Mouse (Mus musculus) stomach, postnatal 0 days (tissue): Measurements from ENCODE around the gene Gm21885. TPM values are rescaled to one million over a fixed set of nuclear protein-coding genes. Genes with fewer than 3 reads are reported as not detected.

Experiments
- ATAC-seq: fragments of 200-750 bp; cut with Nextera tagmentation; 2 replicates; pipeline ENCODE4 v1.8.0; 2017; ENCODE audit not compliant: low FRiP score, low TSS enrichment
- DNase-seq: peaks from one replicate; pipeline ENCODE4 v3.0.0-alpha.2; 2016; ENCODE audit warnings: low spot score
- H3K27ac ChIP-seq: fragments of 300-500 bp; sonication (generic); replicated peaks from 2 replicates; pipeline ENCODE4 v1.5.1; 2014; ENCODE audit warnings: mild to moderate bottlenecking, control low read depth
- H3K27me3 ChIP-seq: fragments of 300-500 bp; sonication (generic); 2 replicates; pipeline ENCODE4 v1.6.1; 2014; ENCODE audit warnings: low read length; ENCODE audit not compliant: control insufficient read depth, insufficient read depth
- H3K36me3 ChIP-seq: fragments of 300-500 bp; sonication (generic); 2 replicates; pipeline ENCODE4 v1.6.1; 2014; ENCODE audit warnings: low read length, mixed read lengths; ENCODE audit not compliant: control insufficient read depth, insufficient read depth
- H3K4me1 ChIP-seq: fragments of 300-500 bp; sonication (generic); replicated peaks from 2 replicates; pipeline ENCODE4 v1.6.1; 2014; ENCODE audit warnings: antibody characterized with exemption; ENCODE audit not compliant: control insufficient read depth, insufficient read depth
- H3K4me2 ChIP-seq: fragments of 300-500 bp; sonication (generic); replicated peaks from 2 replicates; pipeline ENCODE4 v1.6.1; 2014; ENCODE audit warnings: low read depth, mild to moderate bottlenecking, control low read depth, moderate library complexity
- H3K4me3 ChIP-seq: fragments of 300-500 bp; sonication (generic); 2 replicates; pipeline ENCODE4 v1.5.1; 2014; ENCODE audit warnings: low read depth, low read length, control low read depth
- H3K9ac ChIP-seq: fragments of 300-500 bp; sonication (generic); 2 replicates; pipeline ENCODE4 v1.6.1; 2014; ENCODE audit warnings: mild to moderate bottlenecking, low read length, control low read depth, mixed read lengths
- H3K9me3 ChIP-seq: fragments of 300-500 bp; sonication (generic); 2 replicates; pipeline ENCODE4 v1.6.1; 2016; ENCODE audit warnings: low read length; ENCODE audit not compliant: control insufficient read depth
- CTCF ChIP-seq: IDR thresholded peaks from 2 replicates; pipeline ENCODE4 v1.5.1; 2016; ENCODE audit warnings: antibody characterized with exemption, low read depth, mild to moderate bottlenecking, moderate library complexity
- EP300 ChIP-seq: optimal IDR thresholded peaks from 2 replicates; pipeline ENCODE3; 2016; ENCODE audit warnings: antibody characterized with exemption
- WGBS: fragments of 180-500 bp; shearing (Covaris S2); extraction: QIAGEN DNeasy Blood & Tissue Kit; methylation state at CpG from one replicate; pipeline ENCODE4 v1.1.7; 2014; 5-methylcytosine and 5-hydroxymethylcytosine counted together
- polyA plus RNA-seq: library from polyadenylated mRNA; unstranded; fragments of >200 nt; fragmentation: Nextera tagmentation; extraction: Ambion mirVana; gene quantifications from 2 replicates; pipeline ENCODE4 v1.2.1, GENCODE M21; 2015

Gene Gm21885
- polyA plus RNA-seq, 1 experiment from 2014 or later, result not detected

DNA sequence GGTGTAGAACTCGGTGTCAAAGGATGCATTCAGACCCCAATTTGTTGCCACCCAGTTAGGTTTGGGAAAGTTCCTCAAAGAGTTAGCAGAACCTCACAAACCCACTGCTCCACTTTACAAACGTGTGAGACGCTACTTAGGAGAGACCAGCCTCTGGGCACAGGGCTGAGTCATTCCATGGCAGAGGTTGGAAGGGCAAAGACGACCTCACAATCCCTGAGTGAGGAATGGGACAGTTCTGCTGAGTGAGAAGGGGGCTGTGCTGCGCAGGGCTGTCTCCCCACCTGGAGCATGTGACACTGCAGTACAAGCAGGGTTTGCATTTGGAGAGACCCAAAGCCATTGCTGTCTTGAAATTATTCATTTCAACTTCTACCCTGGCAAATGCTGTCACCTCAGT lies 618 bp downstream of the Gm21885 start:
- 54% methylated on average over 5 of the region's 5 CpGs for WGBS
- Histone ChIP-seq H3K4me2 (no peak overlapping the region), H3K27ac (no peak overlapping the region), H3K9me3 (no peaks in the 10 kb centered on the region), H3K9ac (no peak overlapping the region), H3K27me3 (no peaks in the 10 kb centered on the region), H3K36me3 (no peaks in the 10 kb centered on the region; the same call in 1 of the 2 replicates), H3K4me3 (no peak overlapping the region), H3K4me1 (no peaks in the 10 kb centered on the region)
- TF ChIP-seq CTCF, result no peak
- no peak for TF ChIP-seq EP300
- DNase-seq (no peak), ATAC-seq (no peak)

DNA sequence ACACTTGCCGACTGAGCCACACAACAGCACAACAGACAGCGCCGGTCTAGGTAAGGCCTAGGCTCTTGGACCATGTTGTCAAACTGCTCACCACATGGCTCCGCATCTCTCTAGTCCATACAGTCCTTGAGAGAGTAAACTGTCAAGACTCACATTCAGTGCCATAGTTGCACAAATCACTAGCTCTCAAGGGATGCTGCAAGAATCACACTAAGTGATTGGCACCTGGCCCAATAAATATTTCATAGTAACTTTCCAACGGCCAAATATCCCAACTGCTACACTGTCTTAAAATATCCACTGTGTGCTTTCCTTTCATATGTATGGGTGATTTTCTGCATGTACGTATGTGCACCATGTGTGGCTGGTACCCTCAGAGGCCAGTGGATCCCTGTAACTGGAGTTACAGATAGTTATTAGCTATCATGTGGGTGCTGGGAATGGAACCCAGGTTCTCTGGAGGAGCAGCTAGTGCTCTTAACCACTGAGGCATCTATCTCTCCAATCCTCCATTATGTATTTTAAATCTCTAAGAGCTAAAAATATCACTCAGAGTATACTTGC lies 1.9 kb downstream of the Gm21885 start:
- Histone ChIP-seq H3K27ac (no peak overlapping the region), H3K9ac (no peak overlapping the region), H3K27me3 (no peaks in the 10 kb centered on the region), H3K9me3 (no peaks in the 10 kb centered on the region), H3K4me2 (no peak overlapping the region), H3K36me3 (no peaks in the 10 kb centered on the region; the same call in 1 of the 2 replicates), H3K4me1 (no peaks in the 10 kb centered on the region), H3K4me3 (no peak overlapping the region)
- TF ChIP-seq CTCF (no peak), EP300 (no peak)
- ATAC-seq (no peak), DNase-seq (no peak)
- WGBS, result 89% methylated on average over 6 of the region's 6 CpGs

DNA sequence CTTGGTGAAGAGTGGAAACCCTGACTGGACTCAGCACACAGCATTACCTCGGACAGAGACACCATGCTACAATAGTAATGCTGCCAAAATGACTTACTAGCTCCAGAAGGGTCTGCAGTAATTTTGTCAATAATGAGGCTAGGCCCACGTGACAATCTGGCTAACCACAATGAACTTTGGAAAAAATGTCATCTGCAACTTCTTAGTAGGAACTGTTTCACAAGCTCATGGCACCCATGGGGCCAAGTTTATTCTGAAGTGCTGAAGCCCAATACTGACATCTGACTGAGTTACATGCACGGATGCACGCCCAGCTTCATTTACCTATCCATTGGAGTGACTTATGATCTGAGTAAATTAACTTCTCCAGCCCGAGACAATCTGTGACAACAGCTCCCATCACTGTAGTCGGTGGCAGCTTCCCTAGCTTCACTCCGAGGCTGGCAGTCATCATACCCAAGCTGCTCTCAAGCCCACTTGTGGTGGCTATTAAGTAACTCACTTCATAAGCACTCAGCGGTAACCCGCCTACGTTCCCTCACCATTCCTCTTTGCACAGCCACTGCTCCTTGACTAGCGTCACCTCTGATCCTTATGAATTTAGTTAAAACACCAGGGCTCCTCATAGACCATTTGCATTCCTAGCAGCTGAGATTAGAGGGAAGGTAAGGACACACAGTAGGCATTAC lies 4.4 kb downstream of the Gm21885 start:
- Histone ChIP-seq H3K4me3 (no peak overlapping the region), H3K9me3 (no peaks in the 10 kb centered on the region), H3K9ac (no peak overlapping the region), H3K27ac (no peak overlapping the region), H3K27me3 (no peaks in the 10 kb centered on the region), H3K4me2 (no peak overlapping the region), H3K4me1 (no peaks in the 10 kb centered on the region), H3K36me3 (peaks cover 10% of the 10 kb centered on the region)
- ATAC-seq (no peak), DNase-seq (no peak)
- TF ChIP-seq EP300 (no peak), CTCF (no peak)
- 90% methylated on average over 11 of the region's 11 CpGs for WGBS

DNA sequence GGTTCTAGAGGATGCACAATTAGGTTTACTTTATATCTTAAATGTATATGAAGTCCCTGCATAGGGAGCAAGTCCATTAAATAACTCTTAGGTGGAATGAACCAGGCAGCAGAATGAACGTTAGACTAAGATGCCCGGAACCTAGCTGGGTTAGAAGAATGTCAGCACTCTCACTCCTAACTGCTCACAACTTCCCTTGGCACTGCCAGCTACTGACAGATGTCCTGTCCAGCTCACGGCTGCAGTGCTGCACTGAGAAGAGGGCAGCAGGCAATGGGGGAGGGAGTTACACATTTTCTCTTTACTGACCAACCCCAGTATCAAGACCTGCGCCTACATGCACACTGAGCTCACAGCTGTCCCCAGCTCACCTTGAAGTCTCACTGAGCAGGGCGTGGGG lies 5.4 kb downstream of the Gm21885 start:
- H3K4me2 ChIP-seq, result no peak overlapping the region
- no peaks in the 10 kb centered on the region for H3K9me3 ChIP-seq
- H3K9ac ChIP-seq, result no peak overlapping the region
- no peak overlapping the region for H3K4me3 ChIP-seq
- ATAC-seq (peak; percentile 54; the same call in 1 of the 2 replicates), DNase-seq (no peak)
- no peaks in the 10 kb centered on the region for H3K4me1 ChIP-seq
- H3K36me3 ChIP-seq, result peaks cover 10% of the 10 kb centered on the region
- no peak overlapping the region for H3K27ac ChIP-seq
- WGBS, result 80% methylated on average over 5 of the region's 5 CpGs
- H3K27me3 ChIP-seq, result no peaks in the 10 kb centered on the region
- TF ChIP-seq CTCF, result no peak

DNA sequence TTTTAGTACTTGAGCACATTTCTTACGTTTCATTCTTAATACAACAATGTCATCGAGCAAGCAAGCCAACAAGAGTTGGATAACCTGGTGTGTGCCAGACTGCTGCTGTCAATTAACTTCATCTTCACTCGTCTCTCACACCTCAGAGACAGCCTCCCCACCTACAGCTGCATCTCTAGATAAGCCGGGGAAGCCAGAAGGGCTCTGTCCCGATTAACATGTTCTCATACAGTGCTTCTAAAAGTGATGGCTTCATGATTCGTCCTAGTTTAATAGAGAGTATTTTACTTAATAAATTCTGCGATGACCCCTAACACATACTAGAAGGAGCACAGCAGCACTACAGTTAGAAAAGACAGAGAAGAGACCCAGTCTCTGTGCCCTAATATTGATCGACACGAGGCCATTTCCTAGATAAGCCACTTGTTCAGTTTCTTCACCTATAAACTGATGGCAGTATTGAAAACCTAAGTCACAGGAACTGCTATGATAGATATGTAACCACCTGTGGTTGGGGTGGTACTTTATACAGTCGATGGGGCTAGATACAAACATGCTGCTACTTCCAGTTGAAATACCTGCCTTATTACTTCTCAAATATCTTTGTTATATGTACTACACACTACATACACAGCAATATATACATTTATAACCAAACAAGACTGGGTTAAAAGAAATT lies 8.5 kb downstream of the Gm21885 start:
- no peaks in the 10 kb centered on the region for H3K4me1 ChIP-seq
- H3K9me3 ChIP-seq, result no peaks in the 10 kb centered on the region
- H3K27me3 ChIP-seq, result no peaks in the 10 kb centered on the region
- H3K9ac ChIP-seq, result no peak overlapping the region
- TF ChIP-seq CTCF, result no peak
- TF ChIP-seq EP300, result no peak
- H3K4me2 ChIP-seq, result no peak overlapping the region
- no peak for ATAC-seq
- H3K4me3 ChIP-seq, result no peak overlapping the region
- H3K27ac ChIP-seq, result no peak overlapping the region
- WGBS, result 87% methylated on average over 10 of the region's 10 CpGs
- DNase-seq, result no peak
- peaks cover 18% of the 10 kb centered on the region for H3K36me3 ChIP-seq
